Mouse (Mus musculus) CH12F3 (cell line): ENCODE measurements around the gene Naalad2.
"Not testable (repeated sequence)": the region's sequence is repeated elsewhere in the genome, so short reads cannot be mapped to it uniquely, and the experiment has no call there.

ENCODE experiments used
- in situ Hi-C: fragments of 300-500 bp; cut with MboI; formaldehyde crosslinking; loops from 2 replicates; pipeline ENCODE4 v1.14.3; 2020; ENCODE audit warnings: low sequenced_read_pairs

Naalad2 gene

GRCm38 (mm10) chr9:18402895-18403294 lies at the start of gene Naalad2:
Naalad2 (minus strand) TSS chr9:18402995.
- in situ Hi-C loops: not testable (repeated sequence)

GRCm38 (mm10) chr9:18431687-18432086 lies 28.9 kb upstream of the Naalad2 start:
- in situ Hi-C loops: no loop called here

DNA sequence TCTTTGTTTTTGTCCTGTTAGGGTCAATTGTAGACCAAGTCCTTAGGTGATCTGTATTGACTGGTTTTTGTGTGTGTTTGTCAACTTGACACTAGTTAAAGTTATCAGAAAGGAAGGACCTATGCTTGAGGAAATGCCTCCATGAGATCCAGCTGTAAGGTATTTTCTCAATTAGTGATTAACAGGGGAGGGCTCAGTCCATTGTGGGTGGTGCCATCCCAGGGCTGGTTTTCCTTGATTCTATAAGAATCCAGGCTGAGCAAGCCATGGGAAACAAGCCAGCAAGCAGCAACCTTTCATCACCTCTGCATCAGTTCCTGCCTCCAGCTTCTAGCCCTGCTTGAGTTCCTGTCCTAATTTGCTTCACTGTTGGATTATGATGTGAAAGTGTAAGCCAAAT lies 27.6 kb upstream of the Naalad2 start, which contains the start of gene Mbd3l2:
Gene Mbd3l2, plus strand, starts transcription at position 301 of the 400 bp plus-strand sequence.
- in situ Hi-C loops: no loop called here

GRCm38 (mm10) chr9:18412371-18412770 lies 9.6 kb upstream of the Naalad2 start:
- in situ Hi-C loops: not testable (repeated sequence)

DNA sequence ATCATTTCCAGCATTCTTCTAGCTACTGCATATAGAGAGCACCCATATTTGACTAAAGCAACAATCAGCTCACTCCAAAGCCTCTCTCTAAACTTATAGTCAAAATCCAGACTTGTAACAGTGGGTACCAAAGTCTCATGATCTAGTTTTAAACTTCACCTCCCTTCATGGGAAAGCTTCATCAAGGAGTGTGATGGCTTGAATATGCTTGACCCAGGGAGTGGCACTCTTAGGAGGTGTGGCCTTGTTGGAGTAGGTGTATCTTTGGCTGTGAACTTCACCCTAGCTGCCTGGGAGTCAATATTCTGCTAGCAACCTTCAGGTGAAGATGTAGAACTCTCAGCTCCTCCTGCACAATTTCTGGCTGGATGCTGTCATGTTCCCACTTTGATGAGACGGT lies 1.3 kb upstream of the Naalad2 start, which contains the start of gene Ubtfl1:
Gene Ubtfl1, plus strand, starts transcription at position 301 of the 400 bp plus-strand sequence.
- in situ Hi-C loops: no loop called here

DNA sequence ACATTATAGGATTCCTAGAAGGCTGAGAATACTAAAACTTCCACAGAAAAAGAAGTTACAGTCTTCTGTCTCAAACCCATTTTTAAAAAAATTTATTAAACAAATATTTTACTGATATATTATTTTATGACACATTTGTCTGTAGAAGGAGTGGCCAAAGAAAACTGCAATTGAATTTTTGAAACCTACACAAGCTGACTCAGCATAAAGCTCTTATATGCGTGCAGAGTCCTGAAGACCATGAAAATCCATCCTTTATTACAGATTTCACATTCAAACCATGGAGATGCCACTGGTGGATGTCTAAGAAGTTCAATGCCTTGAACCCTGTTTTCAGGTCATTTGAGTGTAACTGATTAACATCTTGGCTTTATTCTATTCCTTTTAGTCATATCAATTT lies 3.2 kb downstream of the Naalad2 start:
- in situ Hi-C loops: no loop called here

DNA sequence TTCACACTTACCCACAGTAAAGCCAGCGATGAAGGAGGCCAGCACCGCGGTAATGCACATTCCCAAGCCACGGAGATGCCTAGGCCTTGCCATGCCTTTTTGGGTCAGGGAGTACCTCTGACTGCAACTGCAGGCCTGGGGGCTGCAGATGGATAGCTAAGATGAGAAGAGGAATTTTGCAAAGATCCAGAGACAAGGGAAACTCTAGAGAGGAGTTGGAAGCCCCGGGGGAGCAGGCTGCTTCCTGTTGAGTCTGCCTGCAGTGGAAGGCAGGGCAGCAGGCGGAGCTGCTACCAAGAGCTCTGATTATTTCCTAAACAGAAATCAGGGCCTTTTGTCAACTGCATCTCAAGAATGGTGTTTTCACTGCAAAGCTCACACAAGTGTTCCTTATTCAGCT lies 17.0 kb downstream of the Naalad2 start:
- in situ Hi-C loops: no loop called here

DNA sequence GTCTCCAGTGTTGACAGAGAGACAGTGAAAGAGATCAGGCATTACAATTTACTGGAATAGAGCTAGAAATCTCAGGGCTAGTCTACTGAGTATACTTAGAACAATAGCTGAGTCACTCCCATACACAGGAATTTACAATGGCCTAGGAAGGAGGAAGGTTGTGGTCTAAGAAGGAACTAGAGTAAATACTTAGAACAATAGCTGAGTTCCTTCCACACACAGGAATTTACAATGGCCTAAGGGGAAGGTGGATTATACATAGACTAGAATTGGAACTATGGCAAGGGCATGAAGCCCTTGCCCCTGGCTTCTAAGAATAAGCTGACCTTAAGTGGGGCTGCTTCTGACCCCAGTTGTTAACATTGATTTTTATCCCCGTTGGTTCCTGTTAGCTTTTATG lies 29.8 kb downstream of the Naalad2 start:
- in situ Hi-C loops: not testable (repeated sequence)

GRCm38 (mm10) chr9:18319990-18320389 lies 82.8 kb downstream of the Naalad2 start:
- in situ Hi-C loops: no loop called here

GRCm38 (mm10) chr9:18298301-18298700 lies 104.5 kb downstream of the Naalad2 start:
- in situ Hi-C loops: no loop called here

- in situ Hi-C loops: no loop called here
These were observed 109.6 kb downstream of the Naalad2 start for GRCm38 (mm10) chr9:18293026-18293781.

DNA sequence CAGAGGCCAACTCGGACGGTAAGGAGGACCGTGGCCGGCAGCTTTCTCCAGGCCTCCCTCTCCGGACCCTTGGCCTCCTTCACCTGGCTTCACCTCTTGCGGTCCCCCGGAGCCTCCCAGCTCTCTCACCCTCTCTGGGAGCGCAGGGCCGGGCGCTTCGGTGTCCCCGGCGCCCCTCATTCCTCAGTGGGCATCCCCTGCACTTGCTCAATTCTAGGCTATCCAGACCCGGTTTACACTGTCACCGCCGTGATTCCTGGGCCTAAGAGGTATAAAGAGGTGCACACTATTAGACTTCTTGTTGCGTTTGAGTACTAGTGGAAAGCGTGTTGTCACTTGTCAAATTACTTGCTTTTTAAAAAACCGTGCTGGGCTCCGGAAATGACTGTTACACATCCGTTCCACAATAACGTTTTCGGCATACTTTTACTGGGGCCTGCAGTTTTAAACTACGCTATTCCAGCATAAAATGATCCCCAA lies 110.3 kb downstream of the Naalad2 start:
- in situ Hi-C loops: no loop called here

DNA sequence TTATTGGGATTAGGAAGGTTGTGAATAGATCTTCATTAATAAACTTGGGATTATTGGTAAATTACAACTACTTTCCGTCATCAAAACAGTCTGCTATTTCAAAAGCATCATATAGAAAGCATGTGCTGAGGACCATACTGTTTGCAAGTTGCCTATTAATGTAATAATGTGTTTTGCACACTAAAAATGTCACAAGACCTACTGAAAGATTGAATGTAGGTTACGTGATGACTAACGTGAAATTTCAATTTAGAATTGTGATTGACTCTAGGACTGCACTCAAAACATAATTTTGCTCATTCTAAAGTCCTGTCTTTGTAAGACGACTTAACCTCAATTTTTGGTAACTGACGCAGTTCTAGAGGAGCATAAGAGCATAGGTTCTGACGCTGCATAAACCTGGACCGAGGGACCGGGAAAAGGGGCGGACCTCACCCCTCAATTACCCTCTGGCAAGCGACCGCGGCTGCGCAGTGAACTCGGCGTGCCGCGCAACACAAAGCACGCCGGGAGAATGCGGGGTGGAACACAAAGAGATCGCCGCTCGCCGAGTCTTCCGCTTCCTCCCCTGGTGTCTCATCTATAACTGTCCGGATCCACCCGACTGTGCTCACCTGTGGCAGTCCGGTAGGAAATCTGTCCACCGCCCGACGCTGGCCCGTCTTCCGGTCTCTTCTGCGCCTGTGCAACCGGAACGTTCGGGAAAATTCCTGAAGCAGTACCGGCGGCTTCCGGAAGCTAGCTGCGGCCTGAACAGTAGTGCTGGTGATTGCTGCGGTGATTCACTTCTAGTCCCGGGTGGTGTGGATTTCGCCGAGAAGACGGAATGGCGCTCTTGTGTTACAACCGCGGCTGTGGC lies 111.0 kb downstream of the Naalad2 start, which contains the start of gene Chordc1:
Gene Chordc1, plus strand, starts transcription at position 555 of the 859 bp plus-strand sequence.
- in situ Hi-C loops: no loop called here

- in situ Hi-C loops: not testable (repeated sequence)
These were observed 124.1 kb downstream of the Naalad2 start for GRCm38 (mm10) chr9:18278693-18279092.

- in situ Hi-C loops: no loop called here
These were observed 125.3 kb downstream of the Naalad2 start for GRCm38 (mm10) chr9:18277497-18277896.

- in situ Hi-C loops: no loop called here
These were observed 126.0 kb downstream of the Naalad2 start for GRCm38 (mm10) chr9:18276844-18277243.

- in situ Hi-C loops: no loop called here
These were observed 126.9 kb downstream of the Naalad2 start for GRCm38 (mm10) chr9:18275901-18276300.
